Mouse (Mus musculus): Measurements from ENCODE around the gene Gzmf.

DNA sequence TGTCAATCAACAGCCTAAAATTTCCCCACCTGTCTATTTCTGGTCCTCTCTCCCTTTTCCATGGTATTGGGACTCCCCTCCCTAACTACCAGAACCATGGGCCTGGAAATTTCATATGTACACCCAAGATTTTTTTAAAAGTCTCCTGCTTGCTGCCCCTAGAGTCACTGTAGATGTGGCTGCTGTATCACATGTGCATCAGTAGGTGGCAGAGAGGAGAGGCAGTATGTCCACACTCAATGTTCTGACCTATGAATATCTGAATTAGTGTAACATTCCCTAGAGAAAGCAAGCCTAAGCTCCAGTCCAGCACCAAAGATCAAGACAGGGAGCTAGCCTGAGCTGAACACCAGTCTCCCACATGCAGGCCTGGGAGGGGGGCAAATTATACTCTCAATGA is 29.2 kb upstream of the Gzmf start:
- no peak for TF ChIP-seq CTCF (IDR thresholded peaks at IDR 0.05; ENCODE audit: borderline replicate concordance, control insufficient read depth, extremely low read depth, insufficient read depth, low read length, poor library complexity)
- no peak for TF ChIP-seq POLR2A (IDR thresholded peaks at IDR 0.05; ENCODE audit: control insufficient read depth, extremely low read depth, insufficient read depth, low read length, poor library complexity)

Measured in thymus, adult 2 months (tissue).